Mouse (Mus musculus) megakaryocyte, embryonic 14.5 days (primary cell): ENCODE measurements around the gene Stub1.

Source experiments
- FLI1 ChIP-seq: IDR thresholded peaks from 2 replicates; pipeline ENCODE4 v1.6.1; 2012; ENCODE audit warnings: low read length, inconsistent platforms, mixed read lengths
- GATA1 ChIP-seq: IDR thresholded peaks from 3 replicates; pipeline ENCODE4 v1.6.1; 2012; ENCODE audit warnings: mixed read lengths, low read length, inconsistent platforms, borderline replicate concordance

- no peak for TF ChIP-seq GATA1
- no peak for TF ChIP-seq FLI1
Measured at GRCm38 (mm10) chr17:25796211-25796771, 36.9 kb downstream of the Stub1 start.
